Mouse (Mus musculus): ENCODE data around the gene Rsph6a. TPM values are rescaled to one million over a fixed set of nuclear protein-coding genes. Genes with fewer than 3 reads are reported as not detected.
A peak's percentile ranks its signal among the peaks of the same experiment; 100 is the strongest.
"Not testable (repeated sequence)": the region's sequence is repeated elsewhere in the genome, so short reads cannot be mapped to it uniquely, and the experiment has no call there.

Gene Rsph6a
- polyA plus RNA-seq, 1 experiment from 2014 or later, result not detected

- peak; percentile 28; the same call in 1 of the 2 replicates for TF ChIP-seq CTCF (IDR thresholded peaks at IDR 0.05; ENCODE audit: low read depth)
- ATAC-seq (ENCODE audit: insufficient read depth); H3K9me3 ChIP-seq (ENCODE audit: low read depth, low read length); DNase-seq; H3K4me3 ChIP-seq (ENCODE audit: low read depth, low read length); H3K36me3 ChIP-seq (ENCODE audit: insufficient read depth); H3K9ac ChIP-seq; H3K27ac ChIP-seq (ENCODE audit: low read depth); H3K4me2 ChIP-seq; H3K4me1 ChIP-seq (ENCODE audit: insufficient read depth): not testable (repeated sequence)
- 45% methylated on average over 3 of the region's 3 CpGs for WGBS
- H3K27me3 ChIP-seq (ENCODE audit: insufficient read depth, low read length), result peaks cover 15% of the 10 kb centered on the region
Observed at GRCm38 (mm10) chr7:19071024-19071423, 16.5 kb downstream of the Rsph6a start.

DNA sequence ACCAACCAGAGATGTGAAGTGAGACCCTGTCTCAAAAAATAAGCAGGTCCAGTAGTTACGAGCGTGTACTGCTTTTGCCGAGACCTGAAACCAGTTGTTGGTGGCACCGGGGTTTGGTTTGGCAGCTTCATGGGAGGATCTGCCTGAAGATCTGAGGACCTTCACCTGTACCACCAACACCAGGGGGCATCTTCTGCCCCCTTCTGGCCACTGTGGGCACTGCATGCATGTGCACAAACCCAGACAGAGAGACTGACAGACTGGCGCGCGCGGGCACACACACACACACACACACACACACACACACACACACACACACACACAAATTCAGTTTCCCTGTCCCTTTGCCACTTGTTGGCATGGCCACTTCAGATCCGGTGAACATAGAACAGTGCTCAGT is 19.0 kb downstream of the Rsph6a start:
- Histone ChIP-seq H3K4me1 (ENCODE audit: insufficient read depth) (peaks cover 7% of the 10 kb centered on the region), H3K27ac (ENCODE audit: low read depth) (no peak overlapping the region), H3K9me3 (ENCODE audit: low read depth, low read length) (no peaks in the 10 kb centered on the region), H3K9ac (no peak overlapping the region), H3K36me3 (ENCODE audit: insufficient read depth) (peaks cover 8% of the 10 kb centered on the region), H3K27me3 (ENCODE audit: insufficient read depth, low read length) (no peaks in the 10 kb centered on the region), H3K4me2 (no peak overlapping the region), H3K4me3 (ENCODE audit: low read depth, low read length) (no peak overlapping the region)
- ATAC-seq (ENCODE audit: insufficient read depth), result no peak
- peak; percentile 37 for DNase-seq
- 76% methylated on average over 9 of the region's 9 CpGs for WGBS
- peak; percentile 70 for TF ChIP-seq CTCF (IDR thresholded peaks at IDR 0.05; ENCODE audit: low read depth)

DNA sequence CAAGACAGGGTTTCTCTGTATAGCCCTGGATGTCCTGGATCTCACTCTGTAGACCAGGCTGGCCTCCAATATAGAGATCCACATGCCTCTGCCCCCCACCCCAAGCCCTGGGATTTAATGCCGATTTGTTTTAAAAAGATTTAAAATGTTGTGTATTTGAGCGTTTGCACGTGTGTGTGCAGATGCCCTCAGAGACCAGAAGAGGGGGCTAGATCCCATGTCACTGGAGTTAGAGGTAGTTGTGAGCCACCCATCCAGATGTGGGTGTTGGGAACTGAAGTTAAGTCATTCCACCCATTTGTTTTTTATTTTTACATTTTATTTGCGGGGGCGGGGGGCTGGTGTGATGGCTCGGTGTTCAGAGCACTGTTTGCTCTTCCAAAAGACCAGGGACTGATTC is 20.0 kb downstream of the Rsph6a start:
- no peak for ATAC-seq (ENCODE audit: insufficient read depth)

DNA sequence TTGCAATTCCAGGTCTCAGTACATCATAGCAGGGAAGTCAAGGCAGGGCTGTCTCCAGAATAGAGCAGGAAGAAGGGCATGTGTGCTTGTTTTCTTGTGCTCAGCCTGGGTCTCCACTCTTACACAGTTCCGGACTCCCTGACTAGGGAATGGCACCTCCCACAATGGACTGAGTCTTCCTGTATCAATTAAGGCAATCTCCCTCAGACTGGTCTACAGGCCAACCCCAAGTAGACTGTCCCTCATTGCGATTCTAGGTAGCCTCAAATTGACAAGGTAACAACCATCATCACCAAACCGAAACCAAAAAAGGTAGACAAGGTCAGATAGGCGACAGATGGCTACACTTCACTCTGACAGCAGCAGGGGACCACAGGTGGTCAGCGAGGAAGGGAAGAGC is 20.7 kb downstream of the Rsph6a start:
- no peak for DNase-seq
- Histone ChIP-seq H3K36me3 (ENCODE audit: insufficient read depth) (peaks cover 25% of the 10 kb centered on the region), H3K27me3 (ENCODE audit: insufficient read depth, low read length) (no peaks in the 10 kb centered on the region), H3K9me3 (ENCODE audit: low read depth, low read length) (no peaks in the 10 kb centered on the region), H3K4me2 (peak overlapping the region; percentile 96), H3K27ac (ENCODE audit: low read depth) (no peak overlapping the region), H3K4me3 (ENCODE audit: low read depth, low read length) (peak overlapping the region; percentile 92), H3K4me1 (ENCODE audit: insufficient read depth) (peaks cover 7% of the 10 kb centered on the region), H3K9ac (no peak overlapping the region)
- 50% methylated on average over 5 of the region's 5 CpGs for WGBS
- no peak for ATAC-seq (ENCODE audit: insufficient read depth)
- TF ChIP-seq CTCF (IDR thresholded peaks at IDR 0.05; ENCODE audit: low read depth), result no peak

More for the DNA sequence above, 20.0 kb downstream of the Rsph6a start:
- Histone ChIP-seq H3K4me2 (no peak overlapping the region), H3K36me3 (ENCODE audit: insufficient read depth) (peaks cover 18% of the 10 kb centered on the region), H3K4me1 (ENCODE audit: insufficient read depth) (peaks cover 7% of the 10 kb centered on the region), H3K27ac (ENCODE audit: low read depth) (no peak overlapping the region), H3K9me3 (ENCODE audit: low read depth, low read length) (no peaks in the 10 kb centered on the region), H3K27me3 (ENCODE audit: insufficient read depth, low read length) (no peaks in the 10 kb centered on the region), H3K9ac (no peak overlapping the region), H3K4me3 (ENCODE audit: low read depth, low read length) (no peak overlapping the region)
- DNase-seq, result no peak
- TF ChIP-seq CTCF (IDR thresholded peaks at IDR 0.05; ENCODE audit: low read depth), result peak; percentile 14; the same call in 1 of the 2 replicates
- 96% methylated on average over 6 of the region's 6 CpGs for WGBS

- Histone ChIP-seq H3K4me2 (peak within 1 kb of the TSS; percentile 96), H3K4me1 (ENCODE audit: insufficient read depth) (peaks cover 7% of the 10 kb centered on the region), H3K27ac (ENCODE audit: low read depth) (peak within 1 kb of the TSS; percentile 86), H3K36me3 (ENCODE audit: insufficient read depth) (peaks cover 32% of the 10 kb centered on the region), H3K4me3 (ENCODE audit: low read depth, low read length) (peak within 1 kb of the TSS; percentile 92), H3K9me3 (ENCODE audit: low read depth, low read length) (no peaks in the 10 kb centered on the region), H3K27me3 (ENCODE audit: insufficient read depth, low read length) (no peaks in the 10 kb centered on the region), H3K9ac (peak within 1 kb of the TSS; percentile 98)
- no peak for TF ChIP-seq CTCF (IDR thresholded peaks at IDR 0.05; ENCODE audit: low read depth)
- DNase-seq, result peak; percentile 99
- peak; percentile 99 for ATAC-seq (ENCODE audit: insufficient read depth)
- under 1% methylated on average over 89 of the region's 91 CpGs for WGBS
Observed at GRCm38 (mm10) chr7:19075723-19076585, 21.5 kb downstream of the Rsph6a start, which contains the start of gene Dmwd. Gene Dmwd, plus strand, starts transcription at chr7:19076227.

DNA sequence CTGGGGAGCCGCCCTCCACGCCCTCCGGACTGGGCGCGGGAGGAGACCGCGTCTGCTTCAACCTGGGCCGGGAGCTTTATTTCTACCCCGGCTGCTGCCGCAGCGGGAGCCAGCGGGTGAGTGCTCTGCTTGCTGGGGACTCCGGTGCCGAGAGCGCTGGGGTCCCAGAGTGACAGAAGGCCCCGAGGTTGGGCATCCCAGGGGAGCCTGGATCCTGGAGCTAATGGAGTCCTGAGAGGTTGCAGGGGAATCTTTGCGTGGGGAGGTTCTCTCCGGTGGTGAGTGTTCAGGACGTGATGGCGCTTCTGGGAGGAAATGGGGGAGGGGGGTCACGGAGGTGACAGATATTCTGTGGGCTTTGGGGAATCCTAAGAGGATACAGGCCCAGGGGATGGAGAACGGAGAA is 22.1 kb downstream of the Rsph6a start:
- peak overlapping the region; percentile 86 for H3K27ac ChIP-seq (ENCODE audit: low read depth)
- 2% methylated on average over 22 of the region's 22 CpGs for WGBS
- H3K27me3 ChIP-seq (ENCODE audit: insufficient read depth, low read length), result no peaks in the 10 kb centered on the region
- H3K9ac ChIP-seq, result peak overlapping the region; percentile 98
- peak overlapping the region; percentile 92 for H3K4me3 ChIP-seq (ENCODE audit: low read depth, low read length)
- no peak; the same call in 1 of the 2 replicates for ATAC-seq (ENCODE audit: insufficient read depth)
- no peaks in the 10 kb centered on the region for H3K9me3 ChIP-seq (ENCODE audit: low read depth, low read length)
- no peak for TF ChIP-seq CTCF (IDR thresholded peaks at IDR 0.05; ENCODE audit: low read depth)
- H3K4me1 ChIP-seq (ENCODE audit: insufficient read depth), result peaks cover 7% of the 10 kb centered on the region
- DNase-seq, result peak; percentile 19
- peaks cover 39% of the 10 kb centered on the region for H3K36me3 ChIP-seq (ENCODE audit: insufficient read depth)
- peak overlapping the region; percentile 96 for H3K4me2 ChIP-seq

DNA sequence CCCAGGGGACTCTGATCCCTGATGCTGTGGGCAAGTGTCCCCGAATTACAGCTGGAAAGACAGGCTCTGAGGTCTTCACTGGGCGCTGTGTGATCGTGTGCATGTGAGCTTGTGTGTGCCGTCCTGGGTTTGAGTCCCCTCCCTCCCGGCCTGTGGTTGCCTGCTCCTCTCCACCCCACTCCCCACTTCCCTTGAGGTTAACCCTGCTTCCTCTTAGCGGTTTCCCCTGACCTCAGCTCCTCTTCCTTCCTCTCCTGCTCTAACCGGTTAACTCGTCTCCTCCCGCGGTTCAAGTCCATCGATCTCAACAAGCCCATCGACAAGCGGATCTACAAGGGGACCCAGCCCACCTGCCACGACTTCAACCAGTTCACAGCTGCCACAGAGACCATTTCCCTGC is 23.3 kb downstream of the Rsph6a start:
- WGBS, result 66% methylated on average over 14 of the region's 14 CpGs
- no peak for TF ChIP-seq CTCF (IDR thresholded peaks at IDR 0.05; ENCODE audit: low read depth)
- H3K36me3 ChIP-seq (ENCODE audit: insufficient read depth), result peaks cover 50% of the 10 kb centered on the region
- H3K9ac ChIP-seq, result peak overlapping the region; percentile 98
- H3K27ac ChIP-seq (ENCODE audit: low read depth), result no peak overlapping the region
- no peaks in the 10 kb centered on the region for H3K9me3 ChIP-seq (ENCODE audit: low read depth, low read length)
- peak overlapping the region; percentile 96 for H3K4me2 ChIP-seq
- no peak for DNase-seq
- no peaks in the 10 kb centered on the region for H3K27me3 ChIP-seq (ENCODE audit: insufficient read depth, low read length)
- H3K4me1 ChIP-seq (ENCODE audit: insufficient read depth), result peaks cover 7% of the 10 kb centered on the region
- peak overlapping the region; percentile 92 for H3K4me3 ChIP-seq (ENCODE audit: low read depth, low read length)
- ATAC-seq (ENCODE audit: insufficient read depth), result no peak

All from lung, embryonic 14.5 days (tissue).